Mouse (Mus musculus): ENCODE measurements at regions not wholly inside any gene's neighbourhood (a gene's known extent, or its start where the extent isn't known, plus 50 kb on each side); places are given as distances from the start of the nearest gene placed in this dataset.

GRCm38 (mm10) chr10:110534387-110534786 lies 78.4 kb upstream of the Nav3 start:
- DNase-seq (ENCODE audit: low spot score in 2 of 2): peak in 1 of 2 experiments; percentile 5

DNA sequence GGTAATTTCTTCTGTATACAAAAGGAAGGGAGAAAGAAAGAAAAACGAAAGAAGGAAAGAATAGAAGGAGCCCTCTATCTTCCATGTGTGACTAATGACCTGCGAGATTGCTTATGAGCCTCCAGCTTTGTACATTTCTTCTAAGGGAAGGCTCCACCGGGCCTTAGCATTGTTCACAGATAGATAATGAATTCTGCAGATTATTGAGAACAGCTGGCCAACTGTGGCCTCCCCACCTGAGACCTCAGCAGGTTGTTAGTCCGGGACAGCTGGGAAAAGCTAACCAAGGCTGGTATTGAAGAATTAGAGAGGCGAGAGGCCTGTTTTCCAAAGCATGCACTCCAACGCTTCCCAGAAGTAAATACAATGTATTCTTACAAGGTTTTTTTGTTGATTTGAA lies 86.7 kb upstream of the Nav3 start:
- no peak for DNase-seq (ENCODE audit: low spot score in 2 of 2)

- DNase-seq (ENCODE audit: low spot score in 2 of 2): no peak
Observed at GRCm38 (mm10) chr10:110548391-110548790, 92.4 kb upstream of the Nav3 start.

DNA sequence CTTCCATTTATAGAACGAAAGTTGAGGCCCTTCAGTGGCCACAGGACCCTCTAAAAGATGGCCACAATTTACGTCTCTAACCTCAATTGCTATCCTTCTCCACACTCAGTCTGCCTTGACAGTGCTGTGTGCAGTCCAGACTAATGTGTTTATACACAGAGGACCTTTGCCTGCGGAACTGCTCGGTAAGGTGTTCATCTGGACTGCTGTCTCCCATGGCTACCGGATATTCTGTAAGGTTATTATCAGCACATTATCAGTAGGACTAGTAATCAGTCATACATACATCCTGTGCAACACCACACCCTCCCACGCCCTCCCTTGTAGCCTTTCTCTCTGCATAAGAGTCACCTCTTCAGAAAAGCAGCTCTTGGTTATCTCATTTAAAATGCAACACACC lies 98.0 kb upstream of the Nav3 start:
- no peak for DNase-seq (ENCODE audit: low spot score in 2 of 2)

DNA sequence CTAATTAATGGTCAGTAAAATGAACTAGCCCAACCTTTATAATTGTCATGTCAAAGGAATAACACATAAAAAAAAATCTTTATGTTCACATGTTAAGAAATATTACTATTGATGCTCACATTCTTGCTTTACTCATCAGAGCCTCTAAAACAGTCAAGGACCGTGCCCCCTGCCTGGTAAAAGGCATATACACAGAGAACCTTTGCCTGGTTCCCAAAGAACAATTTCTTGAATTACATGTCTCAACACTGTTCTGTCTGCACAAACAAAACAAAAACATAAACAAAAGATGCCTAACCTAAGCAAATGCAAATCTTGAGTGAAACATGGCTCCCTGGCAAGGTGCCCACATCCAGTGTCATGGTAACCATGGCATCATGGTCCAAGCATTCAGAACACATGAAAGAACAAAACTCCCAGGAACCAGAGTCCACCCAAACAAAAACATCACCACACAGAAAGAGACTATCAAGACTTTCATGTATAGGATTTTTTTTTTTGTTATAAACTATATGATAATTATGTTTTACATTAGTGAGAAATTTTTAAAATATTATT lies 100.4 kb upstream of the Nav3 start:
- DNase-seq (ENCODE audit: low spot score in 2 of 2): no peak

GRCm38 (mm10) chr10:110563057-110563456 lies 107.1 kb upstream of the Nav3 start:
- DNase-seq (ENCODE audit: low spot score in 2 of 2): no peak

DNA sequence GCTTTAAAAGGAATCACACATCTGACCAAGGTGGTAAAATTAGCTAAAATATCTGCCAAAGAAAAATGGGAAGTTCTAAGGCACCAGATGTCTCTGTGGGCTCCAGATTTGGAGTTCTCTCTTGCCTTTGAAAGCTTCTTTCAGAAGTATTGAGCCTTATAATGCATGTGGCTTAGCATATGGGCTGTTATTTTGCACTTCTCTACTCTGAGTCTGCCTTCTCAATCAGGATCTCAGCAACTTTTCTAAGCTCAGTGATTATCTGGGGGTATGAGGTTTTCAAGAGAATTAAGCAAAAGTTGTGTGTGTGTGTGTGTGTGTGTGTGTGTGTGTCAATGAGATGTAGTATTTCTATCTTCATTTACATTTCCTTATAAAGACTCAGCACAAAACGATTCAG lies 107.6 kb upstream of the Nav3 start:
- peak in 1 of 2 experiments; percentile 37 for DNase-seq (ENCODE audit: low spot score in 2 of 2)

GRCm38 (mm10) chr10:110566260-110567050 lies 110.5 kb upstream of the Nav3 start:
- no peak for DNase-seq (ENCODE audit: low spot score in 2 of 2)

DNA sequence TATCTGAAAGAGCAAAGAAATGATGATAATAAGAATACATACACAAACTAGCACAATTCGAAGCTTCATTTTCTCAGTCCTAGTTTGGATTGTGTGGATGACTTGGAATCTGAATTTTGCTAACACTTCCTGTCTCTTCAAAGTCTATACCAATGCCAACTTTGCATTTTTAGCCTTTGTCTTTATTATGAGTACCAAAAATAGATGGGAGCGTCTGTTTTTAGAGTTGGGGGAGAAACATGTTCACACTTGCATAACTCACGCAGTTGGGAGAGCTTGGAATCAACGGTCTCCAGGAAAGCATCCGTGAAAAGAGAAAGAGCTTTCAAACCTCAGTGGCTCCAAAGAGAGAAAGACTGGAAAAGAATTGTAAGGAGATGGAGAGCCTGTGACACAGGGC lies 114.5 kb upstream of the Nav3 start:
- DNase-seq (ENCODE audit: low spot score in 2 of 2): peak in 1 of 2 experiments; percentile 15

DNA sequence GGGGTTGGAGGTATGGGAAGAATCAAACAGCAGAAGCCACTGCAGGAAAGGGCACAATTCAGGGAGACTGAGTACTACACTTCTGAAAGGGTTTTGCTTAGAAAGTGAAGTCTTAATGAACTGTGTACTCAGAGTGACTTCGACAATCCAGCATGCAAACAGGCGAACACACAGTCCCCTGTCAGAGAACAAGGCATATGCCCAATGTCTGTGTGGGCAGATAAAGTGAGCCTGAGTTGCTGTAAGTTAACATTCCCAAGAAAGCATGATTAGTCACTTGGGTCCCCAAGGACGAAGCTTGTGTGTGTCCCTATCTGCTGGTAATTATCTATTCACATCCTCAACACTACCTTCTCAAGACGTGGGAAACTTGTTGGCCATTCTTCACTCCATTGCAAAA lies 115.2 kb upstream of the Nav3 start:
- DNase-seq (ENCODE audit: low spot score in 2 of 2): no peak

- DNase-seq (ENCODE audit: low spot score in 2 of 2): no peak
Observed at GRCm38 (mm10) chr10:110573530-110573929, 117.5 kb upstream of the Nav3 start.

GRCm38 (mm10) chr10:110586029-110586428 lies 130.0 kb upstream of the Nav3 start:
- DNase-seq (ENCODE audit: low spot score in 2 of 2): no peak

DNA sequence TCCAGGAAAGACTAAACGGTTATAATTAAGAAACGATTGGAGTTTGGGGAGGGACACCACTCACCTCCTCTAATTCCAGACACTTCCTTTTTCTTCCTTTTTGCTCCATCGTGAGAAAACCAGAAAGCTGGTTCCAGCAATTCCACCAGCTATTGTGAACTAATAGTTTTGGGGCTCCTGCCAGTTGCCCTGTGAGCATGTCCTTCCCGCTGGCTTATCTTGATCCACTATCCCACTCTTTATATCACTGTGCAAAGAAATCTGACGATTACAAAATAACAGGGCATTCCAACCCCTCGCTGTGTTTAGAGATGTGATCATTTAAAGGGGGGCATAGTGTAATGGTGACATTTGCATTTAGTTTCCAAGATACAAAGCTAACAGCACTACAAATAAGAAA lies 130.5 kb upstream of the Nav3 start:
- no peak for DNase-seq (ENCODE audit: low spot score in 2 of 2)

- DNase-seq (ENCODE audit: low spot score in 2 of 2): no peak
Observed at GRCm38 (mm10) chr10:110587529-110587928, 131.5 kb upstream of the Nav3 start.

DNA sequence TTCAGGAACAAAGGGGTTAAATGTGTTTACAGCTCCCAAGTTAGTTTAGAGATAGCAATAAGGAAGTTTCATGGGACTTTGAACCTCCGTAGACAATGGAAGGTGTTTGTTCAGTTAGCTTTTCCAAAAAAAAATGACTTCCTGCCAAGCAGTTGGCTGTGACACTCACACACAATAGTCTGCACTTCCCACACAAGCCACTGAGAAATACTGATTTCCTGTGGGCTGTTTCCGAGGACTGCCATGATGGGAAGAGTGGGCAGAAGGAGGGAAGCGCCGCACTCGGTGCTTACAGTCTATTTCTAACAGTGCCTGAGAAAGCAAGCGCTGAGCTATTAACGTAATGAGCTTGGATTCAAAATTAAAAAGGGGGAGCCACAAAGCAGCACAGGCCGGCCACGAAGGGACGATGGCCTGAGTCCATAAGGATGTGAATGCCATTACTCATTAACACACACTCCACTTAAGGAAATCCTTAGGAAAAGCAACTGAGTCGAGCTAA lies 144.4 kb upstream of the Nav3 start:
- peak; percentile 6 to 39 for DNase-seq (ENCODE audit: low spot score in 2 of 2)

DNA sequence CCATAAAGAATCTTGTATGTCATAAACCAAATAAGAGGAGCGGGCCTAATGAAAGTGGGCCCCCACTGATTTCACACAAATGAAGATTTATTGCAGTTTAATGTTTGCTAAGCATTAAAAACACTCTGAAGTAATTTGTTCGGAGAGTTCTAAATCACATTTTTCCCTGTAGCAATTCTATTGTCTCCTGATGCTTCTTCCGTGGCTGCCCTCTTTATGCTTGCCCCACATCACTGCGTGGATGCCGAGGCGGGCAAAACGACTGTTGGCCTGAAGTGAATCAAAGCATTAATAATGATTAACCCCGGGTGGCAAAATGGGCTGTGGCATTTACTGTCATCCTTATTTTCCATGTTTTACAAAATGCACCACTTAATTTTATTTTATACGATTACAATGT lies 134.9 kb upstream of the E2f7 start:
- DNase-seq (ENCODE audit: low spot score in 2 of 2): no peak

GRCm38 (mm10) chr10:110617004-110617403 lies 128.2 kb upstream of the E2f7 start:
- no peak for DNase-seq (ENCODE audit: low spot score in 2 of 2)

DNA sequence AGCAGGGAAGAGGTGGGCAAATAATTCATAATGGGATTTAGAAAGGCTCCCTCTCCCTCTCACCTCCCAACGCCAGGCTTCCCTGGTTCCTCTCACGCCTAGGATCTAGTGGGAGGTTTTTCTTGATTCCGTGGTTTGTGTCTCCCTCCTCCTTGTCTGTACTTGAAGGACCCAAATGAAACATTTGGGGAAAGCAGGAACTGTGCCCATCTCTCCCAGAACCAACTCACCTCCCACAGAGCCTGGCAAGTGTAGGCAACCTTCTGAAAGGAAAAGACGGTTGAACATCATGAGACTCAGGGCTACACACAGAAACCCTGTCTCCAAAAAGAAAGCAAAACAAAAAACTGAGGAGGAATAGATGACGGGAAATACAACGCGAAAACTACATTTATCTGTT lies 126.0 kb upstream of the E2f7 start:
- no peak for DNase-seq (ENCODE audit: low spot score in 2 of 2)

DNA sequence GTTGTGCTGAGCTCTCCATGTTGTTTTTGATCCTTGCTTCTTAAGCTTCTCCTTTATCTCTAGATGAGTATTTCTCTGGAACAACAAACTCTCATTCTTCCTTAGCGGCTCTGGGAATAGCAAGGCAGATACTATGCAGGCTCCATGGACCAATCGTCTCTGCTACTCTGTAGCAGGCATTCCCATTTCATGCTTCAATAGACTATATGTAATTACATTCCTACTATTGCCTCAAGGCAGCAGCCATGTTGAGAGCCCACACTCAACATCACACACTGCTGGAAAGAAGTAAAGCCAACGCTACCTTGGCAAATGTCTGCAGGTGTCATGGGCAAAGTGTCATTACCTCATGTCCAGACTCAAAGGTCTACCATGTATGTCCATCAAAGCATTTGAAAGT lies 119.6 kb upstream of the E2f7 start:
- no peak for DNase-seq (ENCODE audit: low spot score in 2 of 2)

DNA sequence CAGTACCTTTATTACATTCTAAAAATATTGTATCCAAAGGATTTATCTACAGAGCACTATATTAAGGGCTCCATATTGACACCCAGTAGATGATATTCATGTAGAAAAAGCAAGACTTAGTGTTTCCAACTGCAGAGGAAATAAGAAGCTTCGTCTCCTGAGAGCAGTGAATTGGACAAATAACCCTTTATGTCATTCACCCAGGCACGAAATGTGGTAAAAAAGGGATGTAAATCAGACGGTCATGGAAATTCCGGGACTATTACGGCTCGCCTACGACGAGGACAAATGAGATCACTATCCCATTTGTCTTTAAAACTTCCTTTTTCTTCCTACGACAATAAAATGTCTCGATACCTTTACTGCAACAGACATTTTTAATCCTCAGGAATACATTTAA lies 104.8 kb upstream of the E2f7 start:
- no peak for DNase-seq (ENCODE audit: low spot score in 2 of 2)

DNA sequence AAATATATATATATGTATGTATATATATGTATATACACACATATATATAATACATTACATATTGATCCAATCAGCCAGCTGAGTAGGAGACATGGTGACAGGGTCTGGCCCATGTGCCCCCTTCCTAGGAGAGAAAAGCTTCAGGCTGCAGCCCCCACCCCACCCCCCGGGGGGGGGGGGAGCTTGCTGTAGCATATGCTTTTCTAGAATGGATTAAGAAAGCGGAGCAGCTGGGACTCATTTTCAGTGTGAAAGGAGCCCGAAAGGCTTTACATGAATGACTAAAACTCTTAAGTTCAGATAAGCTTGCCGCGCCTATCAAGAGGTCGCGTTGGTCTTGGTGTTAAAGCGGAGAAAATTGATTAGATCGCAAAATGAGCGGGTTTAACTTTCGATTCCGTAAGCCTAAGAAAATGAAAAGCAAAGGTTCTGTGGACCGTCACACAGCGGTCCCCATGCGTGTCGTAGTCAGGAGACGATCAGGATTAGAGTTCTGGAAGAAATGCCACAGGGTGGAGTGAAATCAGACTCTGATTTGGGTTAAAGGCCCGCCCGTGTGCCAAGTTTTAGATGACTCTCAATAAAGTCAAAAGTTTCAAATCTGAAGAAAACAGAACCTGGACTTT lies 103.1 kb upstream of the E2f7 start:
- no peak for DNase-seq (ENCODE audit: low spot score in 2 of 2)

GRCm38 (mm10) chr10:110647603-110648002 lies 97.6 kb upstream of the E2f7 start:
- peak in 1 of 2 experiments; percentile 18 for DNase-seq (ENCODE audit: low spot score in 2 of 2)

Measured in layer of hippocampus, postnatal 14 days (tissue).